In genomic region chr4:119194909-119195581, GRCm38 (mm10) we compare ENCODE assay signal across 8 mouse cellular contexts. TPM values are rescaled to one million over a fixed set of nuclear protein-coding genes. Genes with fewer than 3 reads are reported as not detected.
DNase-seq lines count a peak whose midpoint lies in the region; ATAC-seq lines count a peak whose summit lies in the region.

TSS of gene Svbp (plus strand) at chr4:119195306.

- peak within 1 kb of the TSS; percentile 48 for H3K27ac ChIP-seq in intestine, embryonic 15.5 days

- peak within 1 kb of the TSS; percentile 74 for H3K4me2 ChIP-seq in intestine, embryonic 15.5 days (replicated peaks)

- no peaks in the 10 kb centered on the region for H3K27me3 ChIP-seq in intestine, embryonic 15.5 days (replicated peaks)

- no peaks in the 10 kb centered on the region for H3K9me3 ChIP-seq in intestine, embryonic 15.5 days

- H3K9ac ChIP-seq in intestine, embryonic 15.5 days: peak within 1 kb of the TSS; percentile 81

- H3K4me3 ChIP-seq in intestine, embryonic 15.5 days (replicated peaks): peak within 1 kb of the TSS; percentile 83

- ATAC-seq in intestine, embryonic 15.5 days: peak; percentile 98
- ATAC-seq in megakaryocyte-erythroid progenitor cell, adult 5-6 weeks (replicated peaks; ENCODE audit: low FRiP score, low TSS enrichment, poor library complexity, severe bottlenecking): peak; percentile 48

- intact Hi-C loops in gastrocnemius, postnatal 36 days (cut with DNase I): no loop called here
- intact Hi-C loops in left cerebral cortex, postnatal 14 days (cut with DNase I): no loop called here

- WGBS in intestine, embryonic 15.5 days: 1% methylated on average over 42 of the region's 47 CpGs

- peaks cover 10% of the 10 kb centered on the region; the same call in 1 of the 2 replicates for H3K4me1 ChIP-seq in intestine, embryonic 15.5 days (replicated peaks)

- H3K36me3 ChIP-seq in intestine, embryonic 15.5 days: no peaks in the 10 kb centered on the region

- DNase-seq in adrenal gland, adult 8-10 months: peak; percentile 79
- DNase-seq in embryo, embryonic 11.5 days (ENCODE audit: low read depth, low spot score): peak; percentile 77
- peak; percentile 77 to 83 for DNase-seq in gastrocnemius, postnatal 36 days
- peak; percentile 82 to 87 for DNase-seq in left cerebral cortex, postnatal 14 days (ENCODE audit: low spot score in 2 of 2)
- DNase-seq in right cerebral cortex, postnatal 14 days: peak; percentile 93
- DNase-seq in urinary bladder, postnatal 36 days (ENCODE audit: low spot score in 2 of 2): peak; percentile 78 to 86

RNA-seq across cellular contexts. Expression of gene Svbp, which starts in this region (rescaled TPM):
- total RNA-seq in adrenal gland, adult 8-10 months (2022): 10 to 100 TPM; 15.8 to 25.3 (median 17.1) TPM
- total RNA-seq in gastrocnemius, postnatal 36 days (2021): 10 to 100 TPM; 10.7 to 15.2 TPM
- 109 and 116 TPM in 2 replicates for polyA plus RNA-seq in intestine, embryonic 15.5 days (2015; fragmentation: Nextera tagmentation; extraction: Ambion mirVana)
- 10 to 100 TPM; 19.7 to 22.1 TPM for total RNA-seq in left cerebral cortex, postnatal 14 days (2021)
- 107 and 124 TPM in 2 replicates for total RNA-seq in megakaryocyte-erythroid progenitor cell, adult 5-6 weeks (2014; fragmentation: Nextera tagmentation)
- total RNA-seq in megakaryocyte-erythroid progenitor cell, adult 5-6 weeks (2017): 47.7 and 52.9 TPM in 2 replicates

Comparison
In these comparisons a context has a peak if more than half of its experiments do, and no peak if none do; other contexts are left out.
1. Peak in every context shown above with its lines: DNase-seq, ATAC-seq, H3K4me3 ChIP-seq and H3K27ac ChIP-seq.